22 mouse cellular contexts compared by ENCODE assay signal in genomic region chr16:42803609-42804008, GRCm38 (mm10).
DNase-seq lines count a peak whose midpoint lies in the region; ATAC-seq and TF ChIP-seq lines count a peak whose summit lies in the region.
"Had no signal": no experiment of that assay in that cellular context is flagged by ENCODE, and none has a peak within 500 bp of the region (broad histone marks: within the 10 kb centered on the region; RNA-seq: fewer than 3 reads in every experiment).

No protein-coding gene starts in this region.

- H3K9ac ChIP-seq in lung, embryonic 14.5 days: no peak overlapping the region
- H3K9ac ChIP-seq in midbrain, embryonic 16.5 days (ENCODE audit: low read depth, low read length): no peak overlapping the region
- H3K9ac ChIP-seq: embryonic facial prominence, embryonic 12.5 days; hindbrain, embryonic 12.5 days had no signal

- no peak for TF ChIP-seq CTCF in lung, embryonic 14.5 days (IDR thresholded peaks at IDR 0.05; ENCODE audit: low read depth)
- no peak for TF ChIP-seq CTCF in lung, adult 2 months (IDR thresholded peaks at IDR 0.05; ENCODE audit: insufficient read depth, low read length)
- no peak for TF ChIP-seq CTCF in embryonic fibroblast, embryonic 13.5 days (IDR thresholded peaks at IDR 0.05; ENCODE audit: borderline replicate concordance, insufficient read depth, low read length)

- peaks cover 6% of the 10 kb centered on the region; the same call in 1 of the 2 replicates for H3K9me3 ChIP-seq in lung, embryonic 14.5 days (ENCODE audit: low read depth, low read length)
- H3K9me3 ChIP-seq in midbrain, embryonic 16.5 days (replicated peaks; ENCODE audit: control insufficient read depth, low read length, poor library complexity, severe bottlenecking): 0 out of 2 replicates have a peak, but pooled peaks cover 3% of the 10 kb centered on the region
- H3K9me3 ChIP-seq: embryonic facial prominence, embryonic 12.5 days; hindbrain, embryonic 12.5 days had no signal

- 16% methylated on average over 1 of the region's 1 CpGs for WGBS in lung, embryonic 14.5 days
- 26% methylated on average over 1 of the region's 1 CpGs for WGBS in lung, adult 2 months
- 92% methylated on average over 1 of the region's 1 CpGs for WGBS in midbrain, embryonic 16.5 days

- H3K36me3 ChIP-seq in lung, embryonic 14.5 days (ENCODE audit: insufficient read depth): no peaks in the 10 kb centered on the region
- no peaks in the 10 kb centered on the region for H3K36me3 ChIP-seq in midbrain, embryonic 16.5 days (ENCODE audit: control insufficient read depth, insufficient read depth, low read length)
- H3K36me3 ChIP-seq: embryonic facial prominence, embryonic 12.5 days; forebrain, embryonic 10.5 days; hindbrain, embryonic 12.5 days had no signal

- no peak for TF ChIP-seq POLR2A in lung, adult 2 months (IDR thresholded peaks at IDR 0.05; ENCODE audit: borderline replicate concordance, extremely low read depth, low read depth, low read length)
- TF ChIP-seq POLR2A in embryonic fibroblast, embryonic 13.5 days (IDR thresholded peaks at IDR 0.05; ENCODE audit: low read depth, low read length): no peak

- intact Hi-C loops in left cerebral cortex, postnatal 25 days (cut with DNase I): no loop called here

- H3K27ac ChIP-seq in lung, embryonic 14.5 days (ENCODE audit: low read depth): no peak overlapping the region
- peak overlapping the region; percentile 90 for H3K27ac ChIP-seq in embryonic fibroblast, embryonic 13.5 days (ENCODE audit: insufficient read depth, low read length)
- no peak overlapping the region for H3K27ac ChIP-seq in midbrain, embryonic 16.5 days (ENCODE audit: low read length)
- H3K27ac ChIP-seq: embryonic facial prominence, embryonic 12.5 days; forebrain, embryonic 10.5 days; gastrocnemius, adult 2 months; hindbrain, embryonic 12.5 days had no signal

- H3K4me1 ChIP-seq in lung, embryonic 14.5 days (ENCODE audit: insufficient read depth): no peaks in the 10 kb centered on the region
- no peaks in the 10 kb centered on the region for H3K4me1 ChIP-seq in lung, adult 2 months (ENCODE audit: control insufficient read depth, insufficient read depth, low read length)
- no peaks in the 10 kb centered on the region for H3K4me1 ChIP-seq in embryonic fibroblast, embryonic 13.5 days (ENCODE audit: control insufficient read depth, insufficient read depth, low read length)
- no peaks in the 10 kb centered on the region for H3K4me1 ChIP-seq in midbrain, embryonic 16.5 days (ENCODE audit: control insufficient read depth, insufficient read depth, low read length)
- H3K4me1 ChIP-seq: embryonic facial prominence, embryonic 12.5 days; forebrain, embryonic 10.5 days; hindbrain, embryonic 12.5 days had no signal

- no peaks in the 10 kb centered on the region for H3K27me3 ChIP-seq in lung, embryonic 14.5 days (ENCODE audit: insufficient read depth, low read length)
- H3K27me3 ChIP-seq in midbrain, embryonic 16.5 days (ENCODE audit: control insufficient read depth, insufficient read depth, low read depth, low read length): no peaks in the 10 kb centered on the region
- H3K27me3 ChIP-seq: embryonic facial prominence, embryonic 12.5 days; hindbrain, embryonic 12.5 days had no signal

- peak; percentile 49 for DNase-seq in lung, embryonic 14.5 days
- no peak for DNase-seq in lung, adult 2 months
- peak; percentile 61 for DNase-seq in Muller cell, postnatal 12 days (ENCODE audit: inconsistent ontology term)
- no peak for DNase-seq in left cerebral cortex, postnatal 25 days (ENCODE audit: low spot score in 2 of 2)
- DNase-seq in cerebellum, adult 18-20 months: no peak
- DNase-seq: adrenal gland, adult 8-10 months; adrenal gland, postnatal 36 days; cerebellum, adult 8-10 months; cerebellum, postnatal 14 days; embryo, embryonic 11 days; gastrocnemius, adult 2 months; gastrocnemius, postnatal 25 days; heart, postnatal 10 days; heart, postnatal 4 days had no signal

- ATAC-seq in lung, embryonic 14.5 days (ENCODE audit: insufficient read depth): no peak
- no peak for ATAC-seq in midbrain, embryonic 16.5 days
- ATAC-seq: forebrain, embryonic 14.5 days; hindbrain, embryonic 16.5 days; inflammation-experienced regulatory T-cells, adult 6 months had no signal

- no peak overlapping the region for H3K4me3 ChIP-seq in lung, embryonic 14.5 days (ENCODE audit: low read depth, low read length)
- H3K4me3 ChIP-seq in lung, adult 2 months (replicated peaks; ENCODE audit: extremely low read depth, low read depth, low read length): no peak overlapping the region
- H3K4me3 ChIP-seq in embryonic fibroblast, embryonic 13.5 days (ENCODE audit: insufficient read depth, low read length): no peak overlapping the region
- H3K4me3 ChIP-seq in midbrain, embryonic 16.5 days (ENCODE audit: low read depth, low read length): no peak overlapping the region
- H3K4me3 ChIP-seq: embryonic facial prominence, embryonic 12.5 days; forebrain, embryonic 10.5 days; gastrocnemius, adult 2 months; hindbrain, embryonic 12.5 days had no signal

- no peak overlapping the region for H3K4me2 ChIP-seq in lung, embryonic 14.5 days
- no peak overlapping the region for H3K4me2 ChIP-seq in midbrain, embryonic 16.5 days (ENCODE audit: low read length)
- H3K4me2 ChIP-seq: embryonic facial prominence, embryonic 12.5 days; hindbrain, embryonic 12.5 days had no signal

Comparison
In these comparisons a context has a peak if more than half of its experiments do, and no peak if none do; other contexts are left out.
1. DNase-seq: peak in lung, embryonic 14.5 days (single experiment) and Muller cell, postnatal 12 days (single experiment); none in lung, adult 2 months (single experiment), left cerebral cortex, postnatal 25 days (0 of 2) and cerebellum, adult 18-20 months (0 of 2).